Mouse (Mus musculus) midbrain, embryonic 11.5 days (tissue): Measurements from ENCODE around the gene Kpna6. TPM values are rescaled to one million over a fixed set of nuclear protein-coding genes. Genes with fewer than 3 reads are reported as not detected.
"Not testable (repeated sequence)": the region's sequence is repeated elsewhere in the genome, so short reads cannot be mapped to it uniquely, and the experiment has no call there.

Experiments
- ATAC-seq: fragments of 200-750 bp; cut with Nextera tagmentation; 2 replicates; pipeline ENCODE4 v1.8.0; 2017; ENCODE audit warnings: moderate TSS enrichment, moderate library complexity; ENCODE audit not compliant: low FRiP score
- DNase-seq: peaks from one replicate; pipeline ENCODE4 v3.0.0; 2015; ENCODE audit warnings: low spot score; ENCODE audit errors: missing footprints
- H3K27ac ChIP-seq: fragments of 300-500 bp; sonication (generic); 2 replicates; pipeline ENCODE4 v1.5.1; 2014; ENCODE audit warnings: low read depth, low read length
- H3K27me3 ChIP-seq: fragments of 300-500 bp; sonication (generic); 2 replicates; pipeline ENCODE4 v1.6.1; 2014; ENCODE audit warnings: mild to moderate bottlenecking, low read length, moderate library complexity, mixed read lengths; ENCODE audit not compliant: control insufficient read depth, insufficient read depth
- H3K36me3 ChIP-seq: fragments of 300-500 bp; sonication (generic); 2 replicates; pipeline ENCODE4 v1.6.1; 2014; ENCODE audit warnings: mild to moderate bottlenecking, low read length, moderate library complexity, mixed read lengths; ENCODE audit not compliant: control insufficient read depth, insufficient read depth
- H3K4me1 ChIP-seq: fragments of 300-500 bp; sonication (generic); 2 replicates; pipeline ENCODE4 v1.6.1; 2014; ENCODE audit warnings: low read length; ENCODE audit not compliant: control insufficient read depth, insufficient read depth
- H3K4me2 ChIP-seq: fragments of 300-500 bp; sonication (generic); 2 replicates; pipeline ENCODE4 v1.6.1; 2014; ENCODE audit warnings: mild to moderate bottlenecking, moderate library complexity
- H3K4me3 ChIP-seq: fragments of 300-500 bp; sonication (generic); 2 replicates; pipeline ENCODE4 v1.5.1; 2014; ENCODE audit warnings: low read depth, low read length
- H3K9ac ChIP-seq: fragments of 300-500 bp; sonication (generic); 2 replicates; pipeline ENCODE4 v1.6.1; 2014; ENCODE audit warnings: low read length
- H3K9me3 ChIP-seq: fragments of 300-500 bp; sonication (generic); 2 replicates; pipeline ENCODE4 v1.6.1; 2016; ENCODE audit warnings: low read length; ENCODE audit not compliant: control insufficient read depth
- WGBS: fragments of 180-500 bp; shearing (Covaris S2); extraction: QIAGEN DNeasy Blood & Tissue Kit; methylation state at CpG from one replicate; pipeline ENCODE4 v1.1.7; 2014; 5-methylcytosine and 5-hydroxymethylcytosine counted together
- polyA plus RNA-seq: library from polyadenylated mRNA; unstranded; fragments of >200 nt; fragmentation: Nextera tagmentation; extraction: Ambion mirVana; gene quantifications from 2 replicates; pipeline ENCODE4 v1.2.1, GENCODE M21; 2014

Gene Kpna6
- polyA plus RNA-seq = 13.6 and 14.9 TPM in 2 replicates

- H3K27ac ChIP-seq = peak within 1 kb of the TSS; percentile 83
- peak within 1 kb of the TSS; percentile 96 for H3K4me2 ChIP-seq
- no peaks in the 10 kb centered on the region for H3K9me3 ChIP-seq
- DNase-seq (peak; percentile 97), ATAC-seq (peak; percentile 92)
- H3K9ac ChIP-seq = peak within 1 kb of the TSS; percentile 95
- H3K27me3 ChIP-seq = no peaks in the 10 kb centered on the region
- H3K36me3 ChIP-seq = no peaks in the 10 kb centered on the region
- H3K4me1 ChIP-seq = peaks cover 11% of the 10 kb centered on the region
- WGBS = under 1% methylated on average over 65 of the region's 65 CpGs
- H3K4me3 ChIP-seq = peak within 1 kb of the TSS; percentile 97
These were observed at the start of gene Kpna6 for GRCm38 (mm10) chr4:129672083-129672877. Kpna6 (minus strand) TSS chr4:129672767.

GRCm38 (mm10) chr4:129716310-129716709 lies 43.7 kb upstream of the Kpna6 start:
- WGBS = 94% methylated on average over 9 of the region's 9 CpGs
- DNase-seq (no peak), ATAC-seq (no peak)
- H3K4me3 ChIP-seq = no peak overlapping the region
- H3K9me3 ChIP-seq = no peaks in the 10 kb centered on the region
- H3K27ac ChIP-seq = no peak overlapping the region
- H3K4me2 ChIP-seq = no peak overlapping the region
- H3K27me3 ChIP-seq = no peaks in the 10 kb centered on the region
- H3K36me3 ChIP-seq = peaks cover 24% of the 10 kb centered on the region
- H3K9ac ChIP-seq = no peak overlapping the region
- H3K4me1 ChIP-seq = no peaks in the 10 kb centered on the region

- Histone ChIP-seq H3K27me3 (no peaks in the 10 kb centered on the region), H3K9me3 (no peaks in the 10 kb centered on the region), H3K27ac (peak overlapping the region; percentile 62; the same call in 1 of the 2 replicates), H3K4me3 (no peak overlapping the region), H3K4me2 (no peak overlapping the region), H3K36me3 (peaks cover 10% of the 10 kb centered on the region), H3K9ac (no peak overlapping the region), H3K4me1 (no peaks in the 10 kb centered on the region)
- no peak for DNase-seq
- ATAC-seq = no peak
- 81% methylated on average over 8 of the region's 8 CpGs for WGBS
These were observed 37.0 kb upstream of the Kpna6 start for GRCm38 (mm10) chr4:129709486-129710129.

- no peak for DNase-seq
- Histone ChIP-seq H3K9me3 (no peaks in the 10 kb centered on the region), H3K27me3 (no peaks in the 10 kb centered on the region), H3K4me2 (no peak overlapping the region), H3K4me3 (no peak overlapping the region), H3K9ac (no peak overlapping the region), H3K36me3 (peaks cover 14% of the 10 kb centered on the region), H3K27ac (no peak overlapping the region), H3K4me1 (peaks cover 15% of the 10 kb centered on the region)
- WGBS = 62% methylated on average over 3 of the region's 3 CpGs
- ATAC-seq = no peak
These were observed 34.2 kb upstream of the Kpna6 start for GRCm38 (mm10) chr4:129706750-129707149.

- Histone ChIP-seq H3K27me3 (no peaks in the 10 kb centered on the region), H3K4me1 (peaks cover 17% of the 10 kb centered on the region), H3K36me3 (peaks cover 11% of the 10 kb centered on the region), H3K9me3 (no peaks in the 10 kb centered on the region), H3K27ac (peak overlapping the region; percentile 73), H3K4me2 (no peak overlapping the region), H3K4me3 (no peak overlapping the region), H3K9ac (peak overlapping the region; percentile 14; the same call in 1 of the 2 replicates)
- DNase-seq (peak; percentile 89), ATAC-seq (peak; percentile 87)
- WGBS = 34% methylated on average over 11 of the region's 11 CpGs
These were observed 29.9 kb upstream of the Kpna6 start for GRCm38 (mm10) chr4:129702454-129702853.

- no peaks in the 10 kb centered on the region for H3K27me3 ChIP-seq
- H3K9me3 ChIP-seq = no peaks in the 10 kb centered on the region
- H3K4me2 ChIP-seq = no peak overlapping the region
- 0 out of 2 replicates have a peak, but pooled peaks have one; percentile 4 for ATAC-seq
- DNase-seq = peak; percentile 99
- peak overlapping the region; percentile 67 for H3K27ac ChIP-seq
- H3K4me1 ChIP-seq = peaks cover 19% of the 10 kb centered on the region
- no peak overlapping the region for H3K4me3 ChIP-seq
- H3K36me3 ChIP-seq = peaks cover 10% of the 10 kb centered on the region
- H3K9ac ChIP-seq = peak overlapping the region; percentile 14; the same call in 1 of the 2 replicates
- 61% methylated on average over 17 of the region's 17 CpGs for WGBS
These were observed 29.2 kb upstream of the Kpna6 start for GRCm38 (mm10) chr4:129701503-129702377.

GRCm38 (mm10) chr4:129700661-129701060 lies 28.1 kb upstream of the Kpna6 start:
- H3K4me2 ChIP-seq, H3K27ac ChIP-seq, H3K36me3 ChIP-seq, H3K9me3 ChIP-seq, DNase-seq, H3K9ac ChIP-seq, ATAC-seq, H3K4me3 ChIP-seq, H3K27me3 ChIP-seq: not testable (repeated sequence)
- 92% methylated on average over 6 of the region's 6 CpGs for WGBS
- peaks cover 21% of the 10 kb centered on the region for H3K4me1 ChIP-seq

GRCm38 (mm10) chr4:129700216-129700615 lies 27.6 kb upstream of the Kpna6 start:
- DNase-seq (peak; percentile 69), ATAC-seq (no peak)
- H3K9me3 ChIP-seq = no peaks in the 10 kb centered on the region
- no peak overlapping the region for H3K27ac ChIP-seq
- H3K27me3 ChIP-seq = no peaks in the 10 kb centered on the region
- H3K4me3 ChIP-seq = no peak overlapping the region
- peaks cover 9% of the 10 kb centered on the region for H3K36me3 ChIP-seq
- H3K9ac ChIP-seq = no peak overlapping the region
- H3K4me2 ChIP-seq = no peak overlapping the region
- WGBS = 100% methylated on average over 1 of the region's 1 CpGs
- peaks cover 24% of the 10 kb centered on the region for H3K4me1 ChIP-seq
